Mouse (Mus musculus) megakaryocyte, embryonic 14.5 days (primary cell): ENCODE measurements at regions not wholly inside any gene's neighbourhood (a gene's known extent, or its start where the extent isn't known, plus 50 kb on each side); places are given as distances from the start of the nearest gene placed in this dataset.

Experiments used
- FLI1 ChIP-seq: IDR thresholded peaks from 2 replicates; pipeline ENCODE4 v1.6.1; 2012; ENCODE audit warnings: low read length, inconsistent platforms, mixed read lengths
- GATA1 ChIP-seq: IDR thresholded peaks from 3 replicates; pipeline ENCODE4 v1.6.1; 2012; ENCODE audit warnings: mixed read lengths, low read length, inconsistent platforms, borderline replicate concordance

DNA sequence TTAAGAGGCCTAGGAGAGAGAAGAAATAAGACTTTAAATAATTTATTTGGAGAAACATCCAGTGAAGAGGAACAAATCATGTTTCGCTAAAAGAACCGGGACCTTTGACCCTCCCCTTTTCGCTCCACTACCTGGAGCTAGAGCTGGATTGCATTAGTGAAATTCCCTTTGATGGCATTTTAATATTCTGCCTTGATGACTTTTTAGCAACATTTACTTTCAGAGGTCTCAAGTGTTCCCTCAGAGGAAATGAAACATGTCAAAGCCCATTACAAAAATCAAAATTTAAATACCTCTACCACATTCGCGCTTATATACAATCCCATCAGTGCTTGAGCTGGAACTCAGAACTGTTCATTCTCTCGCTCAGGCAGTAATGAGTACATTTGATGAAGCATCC lies 297.0 kb upstream of the Gm10295 start:
- TF ChIP-seq FLI1 (no peak), GATA1 (no peak)
